Comparison of ENCODE assay signal across 8 mouse cellular contexts in genomic region chr3:83993089-83993516, GRCm38 (mm10). TPM values are rescaled to one million over a fixed set of nuclear protein-coding genes. Genes with fewer than 3 reads are reported as not detected.
DNase-seq lines count a peak whose midpoint lies in the region; ATAC-seq and TF ChIP-seq lines count a peak whose summit lies in the region.

No protein-coding gene starts in this region.

- no peaks in the 10 kb centered on the region for H3K27me3 ChIP-seq in megakaryocyte, embryonic 14.5 days (replicated peaks)
- H3K27me3 ChIP-seq in forebrain, embryonic 12.5 days, result no peaks in the 10 kb centered on the region
- H3K27me3 ChIP-seq in limb, embryonic 14.5 days (ENCODE audit: control insufficient read depth, insufficient read depth, low read length), result no peaks in the 10 kb centered on the region

- H3K9me3 ChIP-seq in megakaryocyte, embryonic 14.5 days, result no peaks in the 10 kb centered on the region
- H3K9me3 ChIP-seq in forebrain, embryonic 12.5 days, result no peaks in the 10 kb centered on the region
- no peaks in the 10 kb centered on the region for H3K9me3 ChIP-seq in limb, embryonic 14.5 days (ENCODE audit: control insufficient read depth, low read length)

- intact Hi-C loops in heart, postnatal 36 days (cut with DNase I), result loop anchor here (5.0 kb wide), 1 partner anchor 41 kb away; no protein-coding TSS in a partner anchor

- H3K27ac ChIP-seq in forebrain, embryonic 12.5 days, result peak overlapping the region; percentile 58; the same call in 1 of the 2 replicates
- H3K27ac ChIP-seq in limb, embryonic 14.5 days (replicated peaks; ENCODE audit: low read depth, low read length), result no peak overlapping the region

- H3K36me3 ChIP-seq in megakaryocyte, embryonic 14.5 days (replicated peaks; ENCODE audit: low read length), result peaks cover 76% of the 10 kb centered on the region
- no peaks in the 10 kb centered on the region for H3K36me3 ChIP-seq in forebrain, embryonic 12.5 days (replicated peaks)
- no peaks in the 10 kb centered on the region for H3K36me3 ChIP-seq in limb, embryonic 14.5 days (ENCODE audit: control insufficient read depth, insufficient read depth, low read length)

- peak overlapping the region; percentile 44 for H3K4me3 ChIP-seq in megakaryocyte, embryonic 14.5 days (replicated peaks)
- H3K4me3 ChIP-seq in forebrain, embryonic 12.5 days (replicated peaks), result no peak overlapping the region
- no peak overlapping the region for H3K4me3 ChIP-seq in limb, embryonic 14.5 days (replicated peaks; ENCODE audit: low read length)

- H3K4me2 ChIP-seq in forebrain, embryonic 12.5 days, result no peak overlapping the region
- no peak overlapping the region for H3K4me2 ChIP-seq in limb, embryonic 14.5 days (replicated peaks; ENCODE audit: low read depth, low read length, severe bottlenecking)

- DNase-seq in adrenal gland, postnatal 10 days, result peak; percentile 90
- DNase-seq in heart, postnatal 36 days, result peak; percentile 71 to 73
- peak; percentile 63 for DNase-seq in limb, embryonic 14.5 days (ENCODE audit: low spot score)
- peak; percentile 41 for DNase-seq in ovary, postnatal 36 days (ENCODE audit: low spot score)
- no peak for DNase-seq in frontal cortex, postnatal 25 days (ENCODE audit: low spot score in 2 of 2)

- TF ChIP-seq POLR2A in limb, embryonic 14.5 days (IDR thresholded peaks at IDR 0.05; ENCODE audit: borderline replicate concordance, extremely low read depth, insufficient read depth, insufficient read length), result no peak

- H3K9ac ChIP-seq in forebrain, embryonic 12.5 days, result no peak overlapping the region
- no peak overlapping the region for H3K9ac ChIP-seq in limb, embryonic 14.5 days (ENCODE audit: low read depth, low read length, severe bottlenecking)

- WGBS in forebrain, embryonic 12.5 days, result 60% methylated on average over 8 of the region's 8 CpGs
- 73% methylated on average over 8 of the region's 8 CpGs for WGBS in limb, embryonic 14.5 days

- peaks cover 87% of the 10 kb centered on the region for H3K4me1 ChIP-seq in megakaryocyte, embryonic 14.5 days
- H3K4me1 ChIP-seq in forebrain, embryonic 12.5 days, result peaks cover 99% of the 10 kb centered on the region
- H3K4me1 ChIP-seq in limb, embryonic 14.5 days (ENCODE audit: control insufficient read depth, insufficient read depth, low read length), result peaks cover 47% of the 10 kb centered on the region

- no peak for ATAC-seq in megakaryocyte, adult 5-6 weeks (ENCODE audit: poor library complexity, severe bottlenecking)
- ATAC-seq in forebrain, embryonic 12.5 days (ENCODE audit: low FRiP score), result no peak; the same call in 1 of the 2 replicates
- no peak for ATAC-seq in limb, embryonic 14.5 days (ENCODE audit: low FRiP score, low read depth)

RNA-seq across cellular contexts. Expression of gene Tmem131l, which starts 46.9 kb away (rescaled TPM):
- polyA plus RNA-seq in megakaryocyte, embryonic 14.5 days (2012; ENCODE audit: insufficient read depth, low replicate concordance), result 24.6 and 75.9 TPM in 2 replicates
- total RNA-seq in megakaryocyte, adult 5-6 weeks (2015), result 40.0 and 63.5 TPM in 2 replicates
- 29.7 and 40.2 TPM in 2 replicates for total RNA-seq in megakaryocyte, adult 5-6 weeks (2017)
- total RNA-seq in adrenal gland, postnatal 10 days (2021), result 10 to 100 TPM; 44.9 to 61.7 TPM
- polyA plus RNA-seq in forebrain, embryonic 12.5 days (2016; fragmentation: Nextera tagmentation; extraction: Ambion mirVana), result 116 and 130 TPM in 2 replicates
- 10 to 100 TPM; 25.5 to 26.1 TPM for total RNA-seq in heart, postnatal 36 days (2021)
- 52.4 and 60.0 TPM in 2 replicates for polyA plus RNA-seq in limb, embryonic 14.5 days (2012; rRNA removed)
- 59.8 and 66.0 TPM in 2 replicates for polyA plus RNA-seq in limb, embryonic 14.5 days (2014; fragmentation: Nextera tagmentation; extraction: Ambion mirVana)

Comparison
In these comparisons a context has a peak if more than half of its experiments do, and no peak if none do; other contexts are left out.
1. DNase-seq: peak in adrenal gland, postnatal 10 days (single experiment), heart, postnatal 36 days (2 of 2), limb, embryonic 14.5 days (single experiment) and ovary, postnatal 36 days (single experiment); none in frontal cortex, postnatal 25 days (0 of 2).